In genomic region chr10:127269884-127270283, GRCm38 (mm10) we compare ENCODE assay signal across 19 mouse cellular contexts. TPM values are rescaled to one million over a fixed set of nuclear protein-coding genes. Genes with fewer than 3 reads are reported as not detected.
A peak's percentile ranks its signal among the peaks of the same experiment; 100 is the strongest.
DNase-seq lines count a peak whose midpoint lies in the region; ATAC-seq and TF ChIP-seq lines count a peak whose summit lies in the region.
"Had no signal": no experiment of that assay in that cellular context is flagged by ENCODE, and none has a peak within 500 bp of the region (broad histone marks: within the 10 kb centered on the region; RNA-seq: fewer than 3 reads in every experiment).

No protein-coding gene starts in this region.

- H3K9ac ChIP-seq in hindbrain, embryonic 16.5 days (ENCODE audit: low read depth, low read length): no peak overlapping the region
- no peak overlapping the region for H3K9ac ChIP-seq in lung, postnatal 0 days (replicated peaks; ENCODE audit: low read depth)
- no peak overlapping the region for H3K9ac ChIP-seq in ES-Bruce4 (ENCODE audit: low read depth, poor library complexity, severe bottlenecking)
- H3K9ac ChIP-seq: limb, embryonic 12.5 days had no signal

- H3K27me3 ChIP-seq in hindbrain, embryonic 10.5 days (ENCODE audit: insufficient read depth, poor library complexity, severe bottlenecking): peaks cover 3% of the 10 kb centered on the region
- no peaks in the 10 kb centered on the region for H3K27me3 ChIP-seq in hindbrain, embryonic 16.5 days (replicated peaks; ENCODE audit: control insufficient read depth, insufficient read depth, low read length)
- no peaks in the 10 kb centered on the region for H3K27me3 ChIP-seq in lung, postnatal 0 days (replicated peaks; ENCODE audit: insufficient read depth, low read length)
- no peaks in the 10 kb centered on the region for H3K27me3 ChIP-seq in ES-Bruce4 (ENCODE audit: control insufficient read depth, insufficient read depth, low read length, poor library complexity, severe bottlenecking)
- H3K27me3 ChIP-seq in thymus, adult 2 months (ENCODE audit: control insufficient read depth, insufficient read depth, low read length): no peaks in the 10 kb centered on the region
- H3K27me3 ChIP-seq: megakaryocyte, embryonic 14.5 days had no signal

- peaks cover 68% of the 10 kb centered on the region for H3K36me3 ChIP-seq in hindbrain, embryonic 10.5 days
- peaks cover 25% of the 10 kb centered on the region for H3K36me3 ChIP-seq in hindbrain, embryonic 16.5 days (ENCODE audit: control insufficient read depth, insufficient read depth, low read length)
- H3K36me3 ChIP-seq in lung, postnatal 0 days (ENCODE audit: insufficient read depth, low read length): no peaks in the 10 kb centered on the region
- peaks cover 2% of the 10 kb centered on the region; the same call in 1 of the 2 replicates for H3K36me3 ChIP-seq in ES-Bruce4 (ENCODE audit: control insufficient read depth, insufficient read depth, low read length, poor library complexity, severe bottlenecking)
- H3K36me3 ChIP-seq in thymus, adult 2 months (ENCODE audit: control insufficient read depth, insufficient read depth, low read length): peaks cover 9% of the 10 kb centered on the region; the same call in 1 of the 2 replicates

- H3K4me2 ChIP-seq in hindbrain, embryonic 16.5 days (ENCODE audit: low read length): no peak overlapping the region
- no peak overlapping the region for H3K4me2 ChIP-seq in lung, postnatal 0 days (replicated peaks; ENCODE audit: low read depth, low read length)
- H3K4me2 ChIP-seq: limb, embryonic 12.5 days had no signal

- no peak for DNase-seq in hindbrain, embryonic 10.5 days (ENCODE audit: low spot score)
- peak; percentile 18 for DNase-seq in lung, postnatal 36 days
- DNase-seq in lung, postnatal 0 days (ENCODE audit: low spot score): no peak
- DNase-seq in R1 (ENCODE audit: low read depth, low spot score): peak; percentile 49
- DNase-seq in cerebellum, postnatal 36 days: no peak
- no peak for DNase-seq in thymus, adult 2 months
- DNase-seq: adrenal gland, postnatal 36 days; B cell, adult 2 months; cerebellum, adult 2 months; gastrocnemius, postnatal 14 days; heart, adult 2 months; kidney, postnatal 36 days; lung, postnatal 14 days; retina, postnatal 1 day had no signal

- ATAC-seq in hindbrain, embryonic 16.5 days: no peak
- ATAC-seq in lung, postnatal 0 days: no peak
- ATAC-seq: intestine, embryonic 16.5 days had no signal

- no peak for TF ChIP-seq POLR2A in ES-Bruce4 (IDR thresholded peaks at IDR 0.05; ENCODE audit: insufficient read depth, low read length)
- TF ChIP-seq POLR2A in thymus, adult 2 months (IDR thresholded peaks at IDR 0.05; ENCODE audit: control insufficient read depth, extremely low read depth, insufficient read depth, low read length, poor library complexity): no peak

- TF ChIP-seq EP300 in lung, postnatal 0 days (IDR thresholded peaks at IDR 0.05): no peak
- TF ChIP-seq EP300 in ES-Bruce4 (IDR thresholded peaks at IDR 0.05; ENCODE audit: insufficient read depth, low read depth, low read length): no peak

- no peaks in the 10 kb centered on the region for H3K9me3 ChIP-seq in hindbrain, embryonic 10.5 days
- no peaks in the 10 kb centered on the region for H3K9me3 ChIP-seq in hindbrain, embryonic 16.5 days (ENCODE audit: control insufficient read depth, low read length)
- H3K9me3 ChIP-seq in lung, postnatal 0 days (ENCODE audit: low read length): no peaks in the 10 kb centered on the region
- no peaks in the 10 kb centered on the region for H3K9me3 ChIP-seq in ES-Bruce4 (replicated peaks; ENCODE audit: control insufficient read depth, insufficient read depth, low read length, poor library complexity, severe bottlenecking)
- H3K9me3 ChIP-seq: limb, embryonic 12.5 days; megakaryocyte, embryonic 14.5 days had no signal

- H3K4me1 ChIP-seq in hindbrain, embryonic 10.5 days (replicated peaks): peaks cover 46% of the 10 kb centered on the region
- H3K4me1 ChIP-seq in hindbrain, embryonic 16.5 days (ENCODE audit: control insufficient read depth, insufficient read depth, low read depth, low read length): peaks cover 27% of the 10 kb centered on the region
- peaks cover 4% of the 10 kb centered on the region; the same call in 1 of the 2 replicates for H3K4me1 ChIP-seq in lung, postnatal 0 days (ENCODE audit: insufficient read depth, low read depth, low read length)
- H3K4me1 ChIP-seq in ES-Bruce4 (ENCODE audit: control insufficient read depth, insufficient read depth, low read length): peaks cover 3% of the 10 kb centered on the region
- peaks cover 10% of the 10 kb centered on the region for H3K4me1 ChIP-seq in thymus, adult 2 months (replicated peaks; ENCODE audit: control insufficient read depth, insufficient read depth, low read length)

- H3K27ac ChIP-seq in hindbrain, embryonic 10.5 days: peak overlapping the region; percentile 18; the same call in 1 of the 2 replicates
- no peak overlapping the region for H3K27ac ChIP-seq in hindbrain, embryonic 16.5 days (ENCODE audit: low read depth, low read length)
- H3K27ac ChIP-seq in lung, postnatal 0 days (ENCODE audit: low read length): no peak overlapping the region; the same call in 1 of the 2 replicates
- peak overlapping the region; percentile 80 for H3K27ac ChIP-seq in ES-Bruce4 (ENCODE audit: insufficient read depth, low read length)
- no peak overlapping the region for H3K27ac ChIP-seq in thymus, adult 2 months (ENCODE audit: control insufficient read depth, insufficient read depth, low read length)
- H3K27ac ChIP-seq: heart, adult 2 months; limb, embryonic 12.5 days had no signal

- no peak for TF ChIP-seq CTCF in lung, postnatal 0 days (IDR thresholded peaks at IDR 0.05)
- no peak for TF ChIP-seq CTCF in ES-Bruce4 (IDR thresholded peaks at IDR 0.05; ENCODE audit: low read depth, low read length)
- TF ChIP-seq CTCF in thymus, adult 2 months (IDR thresholded peaks at IDR 0.05; ENCODE audit: borderline replicate concordance, control insufficient read depth, extremely low read depth, insufficient read depth, low read length, poor library complexity): no peak

- no peak overlapping the region for H3K4me3 ChIP-seq in hindbrain, embryonic 10.5 days
- no peak overlapping the region for H3K4me3 ChIP-seq in hindbrain, embryonic 16.5 days (ENCODE audit: low read length)
- H3K4me3 ChIP-seq in lung, postnatal 0 days (ENCODE audit: low read depth, low read length): no peak overlapping the region
- H3K4me3 ChIP-seq in ES-Bruce4 (ENCODE audit: low read depth, low read length): no peak overlapping the region
- H3K4me3 ChIP-seq in thymus, adult 2 months (ENCODE audit: control insufficient read depth, insufficient read depth, low read length): no peak overlapping the region
- H3K4me3 ChIP-seq: heart, adult 2 months; limb, embryonic 12.5 days; megakaryocyte, embryonic 14.5 days had no signal

- WGBS in hindbrain, embryonic 10.5 days: 70% methylated on average over 4 of the region's 4 CpGs
- WGBS in hindbrain, embryonic 16.5 days: 67% methylated on average over 4 of the region's 4 CpGs
- WGBS in lung, postnatal 0 days: 74% methylated on average over 4 of the region's 4 CpGs
- 96% methylated on average over 4 of the region's 4 CpGs for WGBS in thymus, adult 2 months

RNA-seq across cellular contexts. Expression of gene Dctn2, which starts 3.7 kb away (rescaled TPM):
- polyA plus RNA-seq in hindbrain, embryonic 10.5 days (2016; fragmentation: Nextera tagmentation; extraction: Ambion mirVana): 222 and 255 TPM in 2 replicates
- polyA plus RNA-seq in hindbrain, embryonic 16.5 days (2015; fragmentation: Nextera tagmentation; extraction: Ambion mirVana): 355 and 358 TPM in 2 replicates
- polyA plus RNA-seq in lung, postnatal 0 days (2015; fragmentation: Nextera tagmentation; extraction: Ambion mirVana): 198 and 204 TPM in 2 replicates
- polyA plus RNA-seq in ES-Bruce4 (2011; ENCODE audit: insufficient read depth, insufficient read length, low read depth, missing spikeins): 124 and 125 TPM in 2 replicates
- polyA plus RNA-seq in thymus, adult 2 months (2012; rRNA removed): 168 and 200 TPM in 2 replicates

RNA-seq across cellular contexts. Expression of gene Kif5a, which starts 6.7 kb away (rescaled TPM):
- 24.4 and 39.4 TPM in 2 replicates for polyA plus RNA-seq in hindbrain, embryonic 10.5 days (2016; fragmentation: Nextera tagmentation; extraction: Ambion mirVana)
- 115 and 130 TPM in 2 replicates for polyA plus RNA-seq in hindbrain, embryonic 16.5 days (2015; fragmentation: Nextera tagmentation; extraction: Ambion mirVana)
- polyA plus RNA-seq in lung, postnatal 0 days (2015; fragmentation: Nextera tagmentation; extraction: Ambion mirVana): 0.12 and 0.25 TPM in 2 replicates
- 7.3 and 8.0 TPM in 2 replicates for polyA plus RNA-seq in ES-Bruce4 (2011; ENCODE audit: insufficient read depth, insufficient read length, low read depth, missing spikeins)
- polyA plus RNA-seq in thymus, adult 2 months (2012; rRNA removed): 1.2 and 1.5 TPM in 2 replicates

RNA-seq across cellular contexts. Expression of gene Mbd6, which starts 18.9 kb away (rescaled TPM):
- polyA plus RNA-seq in hindbrain, embryonic 10.5 days (2016; fragmentation: Nextera tagmentation; extraction: Ambion mirVana): 12.8 and 16.3 TPM in 2 replicates
- polyA plus RNA-seq in hindbrain, embryonic 16.5 days (2015; fragmentation: Nextera tagmentation; extraction: Ambion mirVana): 11.2 and 11.5 TPM in 2 replicates
- 13.5 and 14.2 TPM in 2 replicates for polyA plus RNA-seq in lung, postnatal 0 days (2015; fragmentation: Nextera tagmentation; extraction: Ambion mirVana)
- polyA plus RNA-seq in ES-Bruce4 (2011; ENCODE audit: insufficient read depth, insufficient read length, low read depth, missing spikeins): 26.2 and 26.7 TPM in 2 replicates
- 124 and 151 TPM in 2 replicates for polyA plus RNA-seq in thymus, adult 2 months (2012; rRNA removed)

RNA-seq across cellular contexts. Expression of gene Mars, which starts 41.7 kb away (rescaled TPM):
- polyA plus RNA-seq in hindbrain, embryonic 10.5 days (2016; fragmentation: Nextera tagmentation; extraction: Ambion mirVana): 171 and 174 TPM in 2 replicates
- polyA plus RNA-seq in hindbrain, embryonic 16.5 days (2015; fragmentation: Nextera tagmentation; extraction: Ambion mirVana): 108 and 113 TPM in 2 replicates
- polyA plus RNA-seq in lung, postnatal 0 days (2015; fragmentation: Nextera tagmentation; extraction: Ambion mirVana): 61.1 and 63.1 TPM in 2 replicates
- polyA plus RNA-seq in ES-Bruce4 (2011; ENCODE audit: insufficient read depth, insufficient read length, low read depth, missing spikeins): 129 and 136 TPM in 2 replicates
- 65.8 and 77.2 TPM in 2 replicates for polyA plus RNA-seq in thymus, adult 2 months (2012; rRNA removed)

RNA-seq across cellular contexts. Expression of gene Arhgap9, which starts 51.9 kb away (rescaled TPM):
- polyA plus RNA-seq in hindbrain, embryonic 10.5 days (2016; fragmentation: Nextera tagmentation; extraction: Ambion mirVana): 1.8 and 2.5 TPM in 2 replicates
- polyA plus RNA-seq in hindbrain, embryonic 16.5 days (2015; fragmentation: Nextera tagmentation; extraction: Ambion mirVana): 0.79 and 0.81 TPM in 2 replicates
- 8.5 TPM in 2 replicates for polyA plus RNA-seq in lung, postnatal 0 days (2015; fragmentation: Nextera tagmentation; extraction: Ambion mirVana)
- polyA plus RNA-seq in ES-Bruce4 (2011; ENCODE audit: insufficient read depth, insufficient read length, low read depth, missing spikeins): 8.5 and 9.1 TPM in 2 replicates
- 105 and 111 TPM in 2 replicates for polyA plus RNA-seq in thymus, adult 2 months (2012; rRNA removed)

Comparison
In these comparisons a context has a peak if more than half of its experiments do, and no peak if none do; other contexts are left out.
1. DNase-seq: peak in lung, postnatal 36 days (single experiment) and R1 (single experiment); none in hindbrain, embryonic 10.5 days (single experiment), lung, postnatal 0 days (single experiment), cerebellum, postnatal 36 days (0 of 2) and thymus, adult 2 months (single experiment).
2. H3K27ac ChIP-seq: peak in hindbrain, embryonic 10.5 days (single experiment) and ES-Bruce4 (single experiment); none in hindbrain, embryonic 16.5 days (single experiment), lung, postnatal 0 days (single experiment) and thymus, adult 2 months (single experiment).